Mouse (Mus musculus) natural killer cell, adult 2 months (primary cell): ENCODE measurements at regions not wholly inside any gene's neighbourhood (a gene's known extent, or its start where the extent isn't known, plus 50 kb on each side); places are given as distances from the start of the nearest gene placed in this dataset.

Experiments used
- DNase-seq, 2 experiments: peaks; one replicate each; pipeline ENCODE4 v3.0.0; 2022; ENCODE audit warnings: low spot score in 2 of 2

DNA sequence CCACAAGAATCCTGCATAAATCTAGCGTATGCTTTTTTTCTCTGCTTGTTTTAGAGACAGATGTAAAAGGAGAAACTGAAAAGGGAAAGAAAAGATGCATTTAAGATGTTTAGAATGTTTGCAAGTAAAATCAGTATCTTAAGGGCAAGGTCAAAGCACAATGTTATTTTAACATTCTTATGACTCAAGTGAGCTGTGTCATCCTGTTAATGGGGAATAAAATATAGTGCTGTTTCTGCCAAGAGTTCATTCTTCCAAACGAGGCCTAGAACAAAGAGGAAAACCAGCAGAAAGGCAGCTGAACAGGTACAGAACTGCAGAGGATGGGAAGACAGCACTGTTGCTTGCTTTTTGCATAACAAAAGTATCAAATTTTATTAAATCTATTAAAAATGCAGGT lies 156.7 kb upstream of the Tmtc1 start:
- no peak for DNase-seq

DNA sequence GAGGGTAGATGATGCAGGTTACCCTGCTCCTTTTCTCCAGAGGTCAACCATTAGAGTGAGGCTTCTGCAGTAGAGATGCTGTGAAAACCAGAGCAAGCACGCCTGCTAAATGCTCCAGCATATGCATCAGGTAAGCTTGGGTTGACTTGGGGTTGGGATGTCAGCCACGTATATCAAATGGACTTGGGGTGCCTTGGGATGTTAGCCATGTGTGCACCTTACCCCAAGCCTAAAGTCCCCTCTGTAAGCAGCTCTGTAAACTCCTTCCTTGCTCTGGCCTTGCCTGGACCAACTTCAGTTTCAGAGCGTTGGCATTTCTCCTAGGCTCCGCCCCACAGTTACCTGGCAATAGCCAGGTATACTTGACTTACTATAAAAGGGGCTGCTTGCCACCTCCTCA lies 155.3 kb upstream of the Tmtc1 start:
- DNase-seq, result no peak

DNA sequence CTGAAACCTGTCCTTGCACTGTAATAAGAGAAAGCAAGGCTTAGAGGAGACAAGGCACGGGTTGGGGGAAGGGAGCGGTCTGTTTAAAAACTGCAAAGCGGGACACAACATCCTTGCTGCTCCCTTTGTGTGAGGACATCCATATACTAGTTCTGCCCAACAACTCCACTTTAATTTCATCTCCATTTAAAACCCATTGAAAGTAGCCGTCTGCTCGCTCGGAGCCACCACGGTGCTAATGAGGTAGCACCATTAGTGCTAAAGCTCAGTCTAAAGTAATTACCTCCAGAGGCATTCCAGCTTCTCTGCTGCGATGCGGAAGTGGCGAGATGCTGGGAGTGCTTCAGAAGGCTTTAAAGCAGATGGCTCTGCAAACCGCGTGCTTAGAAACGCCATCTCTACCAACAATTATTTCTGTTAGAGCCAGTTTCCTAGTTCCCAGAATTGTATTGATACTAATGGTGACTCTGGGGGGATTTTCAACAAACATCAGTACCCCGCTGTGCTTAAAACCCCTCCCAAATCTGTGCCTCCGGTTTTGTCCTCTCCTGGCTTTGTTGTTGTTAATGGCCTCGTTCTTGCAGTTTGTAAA lies 154.7 kb upstream of the Tmtc1 start:
- DNase-seq, result no peak

DNA sequence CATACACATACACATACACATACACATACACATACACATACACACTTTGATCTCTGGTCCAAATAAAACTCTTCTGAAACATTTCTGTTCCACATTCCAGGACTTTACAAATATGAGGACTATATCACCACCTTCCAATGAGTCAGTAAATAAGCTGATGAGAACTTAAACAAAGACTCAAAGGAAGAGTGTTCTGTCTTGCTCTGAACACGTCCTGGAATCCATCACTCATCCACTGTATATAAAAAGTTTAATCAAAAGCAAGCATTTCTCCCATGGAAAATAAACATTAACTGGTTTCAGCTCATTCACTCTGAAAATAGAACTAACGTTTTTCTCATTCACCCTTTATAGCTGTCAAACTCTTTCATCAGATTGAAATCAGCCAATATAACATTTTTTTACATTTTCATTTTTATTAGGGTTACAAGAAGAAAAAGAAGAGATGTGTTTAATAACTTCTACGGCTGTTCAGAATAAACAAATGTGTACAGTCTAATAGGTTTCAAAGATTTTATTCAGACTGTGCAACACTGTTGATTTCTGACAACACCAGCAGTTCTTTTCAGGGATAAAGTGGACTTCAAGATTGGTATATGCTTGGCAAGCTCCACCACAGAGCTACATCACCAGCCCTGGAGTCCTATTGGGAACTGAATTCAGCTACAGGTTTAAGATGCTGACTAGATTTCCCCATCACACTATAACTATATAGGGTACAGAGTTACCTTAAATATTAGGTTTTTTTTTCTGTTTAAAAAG lies 151.0 kb upstream of the Tmtc1 start:
- no peak for DNase-seq

DNA sequence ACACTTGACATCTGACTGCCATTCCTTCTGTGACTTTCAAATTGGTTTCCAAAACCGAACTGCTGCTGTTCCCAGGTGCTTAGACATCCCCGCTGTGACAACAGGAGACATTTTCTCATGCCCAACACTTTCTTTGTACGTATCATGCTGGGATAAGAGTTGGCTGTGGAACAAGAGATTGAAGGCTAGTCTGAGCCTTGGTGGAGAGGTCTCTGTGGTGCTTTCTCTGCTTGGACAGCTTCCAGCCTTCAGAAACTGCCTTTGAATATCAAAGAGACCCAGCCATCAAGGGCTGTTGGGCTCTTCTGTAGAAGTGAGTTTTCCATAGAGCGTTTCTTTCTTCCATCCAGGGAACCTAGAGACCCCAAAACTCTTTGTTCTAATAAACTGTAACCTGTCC lies 144.8 kb upstream of the Tmtc1 start:
- DNase-seq, result no peak

DNA sequence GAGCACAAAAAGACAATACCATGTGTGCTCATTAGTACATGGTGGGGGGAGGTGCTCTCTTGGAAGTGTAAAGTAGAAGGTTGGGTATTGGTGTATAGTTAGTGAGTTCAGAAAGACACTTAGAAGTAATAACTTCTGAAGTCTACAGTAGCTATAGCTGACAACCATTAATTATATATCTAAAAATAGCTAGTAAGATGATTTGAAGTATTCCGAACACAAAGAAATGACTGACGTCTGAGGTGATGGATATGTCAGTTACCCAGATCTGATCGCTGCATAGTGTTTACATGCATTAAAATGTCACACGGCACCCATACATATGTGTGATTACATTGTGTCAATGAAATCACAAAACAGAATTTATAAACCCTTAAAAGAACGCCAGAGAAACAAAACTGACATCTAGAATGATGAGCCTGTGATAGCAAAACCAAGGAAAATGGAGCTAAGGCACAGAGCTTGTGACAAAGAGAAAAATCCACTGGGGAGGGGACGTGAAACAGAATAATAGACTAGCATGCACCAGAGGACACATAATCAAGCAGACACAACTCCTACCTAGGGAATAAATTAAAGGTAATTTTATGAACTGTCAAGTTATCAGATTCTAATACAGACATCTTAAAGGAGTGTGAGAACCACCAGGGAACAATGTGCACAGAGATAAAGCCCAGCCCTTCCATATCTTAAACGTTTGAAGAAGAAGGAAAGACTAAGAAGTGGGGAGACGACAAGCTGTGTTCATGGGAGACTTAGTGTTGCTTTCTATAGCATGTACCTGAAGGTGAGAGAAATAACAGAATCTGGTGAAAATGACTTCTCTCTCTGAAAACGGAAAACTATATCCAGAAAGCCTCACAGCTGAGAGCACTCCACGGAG lies 142.5 kb upstream of the Tmtc1 start:
- DNase-seq, result no peak

DNA sequence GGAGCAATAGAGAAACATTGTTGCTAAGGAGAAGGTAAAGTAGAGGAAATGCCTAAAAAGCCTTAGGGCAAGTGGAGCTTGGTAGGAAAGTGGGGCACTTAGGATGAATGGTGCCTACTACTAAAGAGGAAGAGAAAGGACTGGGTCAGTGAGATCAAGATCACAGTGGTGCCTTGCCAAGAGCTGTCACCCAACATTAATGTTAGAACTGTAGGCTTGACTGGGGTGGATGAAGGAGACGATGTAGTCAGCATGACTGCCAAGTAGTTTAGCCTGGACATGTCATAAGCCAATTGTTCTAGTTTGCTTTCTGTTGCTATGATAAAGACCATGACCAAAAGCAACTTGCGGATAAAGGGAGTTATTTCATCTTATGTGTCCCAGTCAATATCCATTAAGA lies 139.9 kb upstream of the Tmtc1 start:
- DNase-seq, result no peak

DNA sequence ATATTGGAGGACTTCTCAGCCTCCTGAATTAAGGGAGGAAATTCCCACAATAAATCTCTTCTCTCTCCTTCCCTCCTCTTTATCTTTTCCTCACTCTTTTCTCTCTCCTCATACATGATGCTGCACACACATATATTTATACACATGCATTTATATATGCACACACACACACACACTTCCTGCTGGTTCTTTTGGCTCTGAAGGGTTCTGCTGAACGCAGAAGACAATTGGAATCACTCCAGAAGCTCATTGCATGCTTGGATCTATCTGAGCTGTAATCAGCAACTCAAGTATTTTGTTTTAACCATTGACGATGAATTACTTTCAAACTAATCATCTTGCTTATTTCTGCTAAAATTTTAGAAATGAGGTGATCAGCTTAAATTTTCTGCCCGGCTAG lies 134.1 kb upstream of the Tmtc1 start:
- no peak for DNase-seq

DNA sequence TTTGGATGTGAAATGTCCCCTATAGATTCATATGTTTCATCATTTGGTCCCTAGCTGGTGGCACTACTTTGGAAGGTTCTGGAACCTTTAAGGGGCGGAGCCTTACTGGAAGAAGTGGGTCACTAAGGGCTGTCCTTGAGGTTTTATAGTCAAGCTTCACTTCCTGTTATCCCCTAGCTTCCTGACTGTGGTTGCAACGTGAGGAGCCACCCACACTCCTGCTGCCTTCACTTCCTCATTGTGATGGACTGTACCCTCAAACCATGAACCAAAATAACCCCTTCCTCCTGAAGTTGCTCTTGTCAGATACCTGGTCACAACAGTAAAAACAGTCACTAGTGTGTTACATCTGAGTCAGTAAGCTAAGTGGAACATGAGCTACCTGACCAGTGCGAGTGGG lies 133.5 kb upstream of the Tmtc1 start:
- no peak for DNase-seq

DNA sequence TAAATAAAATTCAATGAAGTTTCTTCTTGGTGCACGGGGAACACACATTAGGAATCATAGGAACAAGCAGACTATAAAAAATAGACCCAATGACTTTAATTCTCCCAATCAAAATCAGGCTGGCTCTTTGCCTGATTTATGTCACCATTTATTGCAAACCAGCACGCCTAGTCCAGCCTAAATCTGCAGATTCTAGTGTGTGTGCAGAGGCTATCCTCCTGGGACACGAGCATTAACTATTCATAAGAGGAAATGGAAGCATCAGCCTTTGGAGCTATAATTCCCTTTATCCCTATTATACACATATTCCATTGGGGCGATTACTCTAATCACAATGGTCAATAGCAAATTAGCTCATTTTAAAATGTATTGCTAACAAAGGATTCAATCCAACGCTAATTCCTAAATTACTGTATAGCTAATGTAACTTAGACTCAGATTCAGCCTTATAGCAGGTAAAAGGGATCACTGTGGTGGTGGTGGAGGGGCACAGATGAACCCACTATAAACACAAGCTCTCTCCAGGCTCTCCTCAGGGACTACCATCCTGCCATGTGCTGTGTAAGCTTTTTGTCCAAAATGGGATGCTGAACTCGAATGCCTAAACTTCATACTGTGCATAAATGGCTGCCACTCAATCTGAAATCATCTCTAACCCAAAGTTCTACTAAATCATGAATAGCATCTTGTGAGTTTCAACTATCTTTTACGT lies 130.7 kb upstream of the Tmtc1 start:
- DNase-seq, result no peak

DNA sequence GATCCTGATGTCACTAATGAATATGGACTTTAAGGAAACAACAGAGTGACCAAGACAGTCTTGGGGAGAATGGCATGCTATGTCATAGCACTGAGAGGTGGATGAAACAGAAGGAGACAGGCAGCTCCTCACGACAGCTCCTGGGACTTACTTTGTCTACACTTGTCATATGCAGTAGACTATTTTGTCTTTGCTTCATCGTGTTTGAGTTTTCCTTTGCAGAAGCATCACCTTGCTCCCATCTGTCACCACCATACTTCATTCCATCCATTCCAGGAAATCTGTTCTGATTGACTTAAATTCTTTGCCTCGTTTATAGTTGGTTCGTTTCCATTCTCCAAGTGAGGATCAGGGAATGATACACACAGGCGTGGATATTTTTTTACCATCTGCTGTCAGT lies 128.0 kb upstream of the Tmtc1 start:
- no peak for DNase-seq

DNA sequence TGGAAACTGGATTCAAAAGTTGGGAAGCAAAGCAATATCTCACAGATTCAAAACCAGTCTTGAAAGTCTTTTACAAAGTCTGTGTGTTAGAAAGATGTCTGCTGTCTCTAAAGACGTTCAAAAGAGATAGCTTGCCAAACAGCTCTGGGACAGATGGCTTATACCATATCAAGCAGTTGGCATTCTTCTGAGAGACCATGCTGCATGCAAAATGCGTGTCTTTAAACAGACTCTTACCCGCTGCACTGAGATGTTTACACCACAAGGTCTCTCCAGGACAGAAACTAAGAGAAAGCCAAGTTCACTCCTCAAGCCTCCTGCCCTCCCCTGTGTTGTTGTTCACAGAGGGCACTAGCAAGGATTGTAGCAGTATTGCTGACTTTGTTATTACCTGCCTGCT lies 127.5 kb upstream of the Tmtc1 start:
- no peak for DNase-seq

DNA sequence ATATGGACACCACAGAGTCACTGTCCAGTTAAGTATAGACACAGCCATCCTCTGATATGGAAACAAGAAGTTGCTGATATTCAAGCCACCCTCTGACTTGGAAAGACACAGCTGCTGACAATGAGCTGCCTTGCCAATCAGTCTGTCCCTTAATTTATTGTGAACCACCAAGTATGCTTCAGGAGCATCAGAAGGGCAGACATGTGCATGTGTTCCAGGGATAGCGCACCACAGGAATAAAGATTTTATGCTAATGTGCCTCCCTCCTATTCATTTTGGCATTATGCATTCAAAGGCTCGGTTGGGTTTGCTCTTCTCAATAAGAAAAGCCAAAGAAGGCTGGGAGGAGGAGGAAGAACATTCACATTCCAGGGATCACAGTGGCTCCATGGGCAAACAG lies 120.0 kb upstream of the Tmtc1 start:
- no peak for DNase-seq

DNA sequence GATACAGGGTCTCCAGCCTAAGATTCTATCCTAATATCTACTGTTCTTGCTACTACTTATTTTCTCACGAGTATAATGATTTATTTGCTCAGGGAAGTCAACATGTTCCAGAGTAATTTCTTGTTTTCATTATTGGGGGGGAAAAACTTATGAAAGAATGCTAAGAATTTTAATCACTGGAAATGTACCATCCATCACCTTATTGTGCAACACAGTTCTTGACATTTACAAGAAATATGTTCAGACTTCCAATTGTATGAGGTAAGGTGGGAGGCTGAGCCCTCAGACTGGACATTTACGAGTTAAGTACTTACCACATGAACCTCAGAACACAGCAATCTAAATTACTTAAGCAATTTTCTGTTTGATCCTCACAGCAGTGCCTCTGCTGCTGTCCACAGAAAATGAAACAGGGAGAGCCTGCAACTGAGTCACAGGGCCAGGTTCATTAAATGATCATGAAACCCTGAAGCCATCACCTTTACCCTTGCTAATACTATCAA lies 118.1 kb upstream of the Tmtc1 start:
- no peak for DNase-seq

DNA sequence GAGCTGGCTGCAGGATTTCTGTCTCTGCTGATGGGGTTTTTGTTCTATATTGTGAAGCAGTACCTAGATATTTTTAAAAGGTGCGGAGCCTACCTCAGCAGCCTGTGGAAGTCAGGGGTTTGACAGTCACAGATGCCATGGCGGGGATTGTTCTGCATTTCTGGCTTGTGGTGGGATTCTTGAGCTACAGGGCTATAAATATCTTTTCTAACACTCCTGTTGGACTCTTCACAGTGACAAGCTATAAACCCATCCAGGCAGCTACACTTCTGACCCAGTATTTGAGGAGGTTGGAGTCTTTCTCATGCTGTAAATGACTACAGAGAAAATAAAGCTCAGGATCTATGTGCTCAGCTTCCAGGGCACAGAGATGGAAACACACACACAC lies 112.3 kb upstream of the Tmtc1 start:
- no peak for DNase-seq

DNA sequence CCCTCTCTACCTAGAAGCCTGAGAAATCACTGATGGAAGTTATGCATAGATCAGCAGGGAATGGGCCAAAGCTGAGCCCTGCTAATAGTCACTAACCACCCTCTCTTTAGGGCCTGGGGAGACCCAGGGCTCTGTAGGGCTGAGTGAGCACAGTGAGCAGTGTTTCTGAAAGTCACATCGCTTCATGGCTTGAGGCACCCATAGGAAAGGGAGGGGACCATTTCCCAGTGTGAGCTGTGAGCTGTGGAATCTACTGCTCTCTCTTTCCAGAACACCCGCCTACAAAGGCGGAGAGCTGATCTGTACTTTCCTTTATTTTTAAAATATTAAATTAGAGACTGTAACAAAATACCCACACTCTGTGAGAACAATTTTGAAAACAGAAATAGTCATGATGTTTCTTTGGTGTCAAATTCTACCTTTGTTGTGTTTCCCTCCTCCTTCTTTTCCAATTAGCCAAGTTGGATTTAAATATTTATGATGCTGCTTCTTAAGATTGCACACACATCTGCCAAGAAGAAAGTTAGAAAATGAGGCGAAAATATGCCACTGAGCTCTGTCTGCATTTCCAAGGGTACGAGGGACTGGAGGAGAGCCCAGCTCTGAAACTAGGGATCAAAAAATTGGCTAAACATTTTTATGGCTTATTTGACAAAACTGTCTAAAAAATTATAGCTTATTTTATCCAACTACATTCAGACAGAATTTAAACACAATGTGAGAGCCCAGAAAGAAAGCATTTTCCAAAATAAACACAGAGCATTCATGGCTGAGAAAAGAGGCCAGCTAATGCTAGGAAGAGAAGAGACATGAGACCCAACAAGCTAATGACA lies 111.7 kb upstream of the Tmtc1 start:
- no peak for DNase-seq

DNA sequence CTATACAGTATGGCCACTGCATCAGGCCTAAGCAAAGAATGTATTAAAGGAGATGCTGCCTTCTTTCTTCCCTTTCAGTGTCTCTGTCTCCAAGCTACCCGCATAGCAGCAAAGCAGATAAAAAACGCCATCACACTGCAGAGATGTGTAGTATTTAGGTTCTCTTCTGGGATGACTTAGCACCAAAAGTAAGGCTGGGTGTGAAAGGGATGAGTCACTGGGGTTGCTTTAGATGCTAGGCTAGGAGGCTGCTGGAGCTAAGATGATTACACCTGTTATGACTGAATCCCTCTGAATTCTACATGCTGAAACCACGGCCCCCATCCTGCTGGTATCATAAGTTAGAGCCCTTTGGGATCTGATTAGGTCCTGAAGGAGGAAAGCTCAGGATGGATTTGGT lies 110.3 kb upstream of the Tmtc1 start:
- no peak for DNase-seq

DNA sequence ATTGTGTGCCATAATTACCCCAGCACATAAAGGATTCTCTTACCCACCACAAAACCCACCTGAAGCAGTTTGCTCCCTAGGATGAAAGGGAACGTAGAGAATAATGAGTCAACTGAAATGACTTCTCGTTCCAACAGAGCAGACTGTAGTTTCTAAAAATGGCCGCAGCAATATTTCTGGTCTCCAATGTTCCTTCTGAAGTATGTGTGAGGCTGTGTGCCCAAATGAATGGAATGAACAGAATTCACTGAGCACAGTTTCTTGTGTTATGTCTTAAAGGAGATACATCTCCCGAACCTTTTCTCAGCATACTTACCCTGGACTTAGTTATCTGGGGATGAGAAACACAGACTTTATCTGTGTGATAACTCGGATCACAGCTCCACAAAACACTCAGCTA lies 109.4 kb upstream of the Tmtc1 start:
- no peak for DNase-seq

DNA sequence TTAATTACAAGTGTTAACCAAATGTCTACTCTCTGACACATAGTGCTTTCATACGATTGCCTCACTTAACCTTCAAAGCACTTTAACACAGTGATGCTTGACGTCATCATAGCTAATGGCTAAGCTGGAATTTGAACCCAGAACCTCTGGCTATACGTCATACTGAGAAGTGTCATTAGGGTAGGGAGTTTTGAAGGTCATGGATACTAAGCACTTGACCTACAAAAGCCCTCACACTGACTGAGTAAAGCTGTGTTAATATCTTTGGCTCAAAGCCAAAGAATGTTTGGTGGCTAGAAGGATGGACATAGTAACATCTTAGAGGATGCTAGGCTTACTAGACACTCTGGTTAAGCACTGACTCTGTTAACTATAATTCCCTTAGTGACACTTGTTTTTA lies 106.9 kb upstream of the Tmtc1 start:
- no peak for DNase-seq

DNA sequence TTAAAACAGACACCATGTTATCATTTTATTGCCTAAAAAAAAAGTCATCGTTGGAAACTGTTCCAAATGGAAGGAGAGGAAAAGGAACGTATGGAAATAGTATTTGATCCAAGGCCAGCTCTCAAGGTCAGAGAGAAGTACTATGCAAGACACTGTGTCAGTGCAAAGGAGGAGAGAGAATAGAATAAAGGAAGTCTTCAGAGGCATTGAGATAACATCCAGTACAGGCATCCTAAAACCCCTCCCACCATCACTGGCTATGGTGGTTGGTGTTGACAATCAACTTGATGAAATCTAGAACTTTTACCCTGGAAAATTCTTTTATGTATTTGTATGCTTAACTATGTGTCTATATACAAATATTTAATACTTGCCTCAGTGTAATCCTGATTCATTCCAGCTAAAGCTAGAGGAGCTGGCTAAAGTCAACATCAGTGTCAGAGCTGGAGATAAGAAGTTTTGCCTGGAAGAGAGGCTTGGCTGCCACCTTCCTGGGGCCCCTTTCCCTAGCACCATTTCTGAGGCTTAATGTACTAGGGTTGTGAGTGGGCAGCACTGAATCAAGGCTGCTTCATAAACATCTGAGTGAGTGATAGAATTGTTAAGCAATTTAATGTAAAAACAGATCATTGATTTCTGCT lies 104.1 kb upstream of the Tmtc1 start:
- no peak for DNase-seq

DNA sequence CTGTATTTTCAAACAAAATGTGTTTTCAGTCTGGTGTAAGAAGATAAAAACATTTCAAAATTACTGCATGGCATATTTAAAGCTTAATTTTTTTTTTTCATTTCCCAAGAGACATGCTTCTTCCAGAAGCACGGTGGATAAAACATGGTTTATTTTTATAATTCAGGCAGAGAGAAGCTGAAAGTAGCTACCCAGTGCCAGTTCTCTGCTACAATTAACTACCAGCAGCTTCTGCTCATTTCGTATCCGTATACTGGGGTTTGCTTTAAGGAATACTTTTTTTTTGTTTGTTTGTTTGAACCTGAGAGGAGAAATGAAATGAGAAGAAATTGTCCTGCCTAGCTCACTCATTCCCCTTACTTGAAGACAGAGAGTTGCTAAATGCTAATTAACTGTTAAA lies 98.9 kb upstream of the Tmtc1 start:
- no peak for DNase-seq
